Comparison of ENCODE assay signal across 9 mouse cellular contexts in genomic region chr5:73637337-73638107, GRCm38 (mm10). TPM values are rescaled to one million over a fixed set of nuclear protein-coding genes. Genes with fewer than 3 reads are reported as not detected.
DNase-seq lines count a peak whose midpoint lies in the region; ATAC-seq lines count a peak whose summit lies in the region.
"Had no signal": no experiment of that assay in that cellular context is flagged by ENCODE, and none has a peak within 500 bp of the region (broad histone marks: within the 10 kb centered on the region; RNA-seq: fewer than 3 reads in every experiment).

No protein-coding gene starts in this region.

- ATAC-seq in hindbrain, embryonic 11.5 days (ENCODE audit: low FRiP score) = peak; percentile 27; the same call in 1 of the 2 replicates
- peak; percentile 66 for ATAC-seq in neural tube, embryonic 13.5 days (ENCODE audit: low read depth)

- no peak overlapping the region for H3K4me2 ChIP-seq in hindbrain, embryonic 11.5 days (replicated peaks; ENCODE audit: low read depth, low read length)
- no peak overlapping the region for H3K4me2 ChIP-seq in neural tube, embryonic 13.5 days
- H3K4me2 ChIP-seq: stomach, embryonic 15.5 days had no signal

- H3K27ac ChIP-seq in hindbrain, embryonic 11.5 days (ENCODE audit: low read depth, low read length) = no peak overlapping the region
- H3K27ac ChIP-seq in neural tube, embryonic 13.5 days (replicated peaks) = no peak overlapping the region
- H3K27ac ChIP-seq: stomach, embryonic 15.5 days had no signal

- DNase-seq in lung, postnatal 10 days = peak; percentile 24
- DNase-seq in lung, adult 18-20 months = no peak
- peak; percentile 84 for DNase-seq in embryo, embryonic 10.5 days (ENCODE audit: low spot score)
- peak; percentile 72 for DNase-seq in hindbrain, embryonic 11.5 days (ENCODE audit: low spot score)
- no peak for DNase-seq in spleen, postnatal 14 days (ENCODE audit: low spot score in 2 of 2)
- DNase-seq in urinary bladder, adult 2 months (ENCODE audit: low spot score) = no peak

- no peaks in the 10 kb centered on the region for H3K27me3 ChIP-seq in hindbrain, embryonic 11.5 days (ENCODE audit: control insufficient read depth, insufficient read depth, low read length)
- H3K27me3 ChIP-seq in neural tube, embryonic 13.5 days = no peaks in the 10 kb centered on the region
- H3K27me3 ChIP-seq: stomach, embryonic 15.5 days had no signal

- no peak overlapping the region for H3K9ac ChIP-seq in hindbrain, embryonic 11.5 days (ENCODE audit: low read depth, low read length)
- no peak overlapping the region for H3K9ac ChIP-seq in neural tube, embryonic 13.5 days
- H3K9ac ChIP-seq: stomach, embryonic 15.5 days had no signal

- WGBS in hindbrain, embryonic 11.5 days = 45% methylated on average over 8 of the region's 8 CpGs
- 41% methylated on average over 8 of the region's 8 CpGs for WGBS in neural tube, embryonic 13.5 days

- no peaks in the 10 kb centered on the region for H3K4me1 ChIP-seq in hindbrain, embryonic 11.5 days (replicated peaks; ENCODE audit: control insufficient read depth, insufficient read depth, low read length)
- H3K4me1 ChIP-seq in neural tube, embryonic 13.5 days (replicated peaks) = no peaks in the 10 kb centered on the region
- H3K4me1 ChIP-seq: stomach, embryonic 15.5 days had no signal

- H3K36me3 ChIP-seq in hindbrain, embryonic 11.5 days (ENCODE audit: control insufficient read depth, insufficient read depth, low read length) = no peaks in the 10 kb centered on the region
- peaks cover 50% of the 10 kb centered on the region for H3K36me3 ChIP-seq in neural tube, embryonic 13.5 days
- H3K36me3 ChIP-seq: stomach, embryonic 15.5 days had no signal

- H3K9me3 ChIP-seq in hindbrain, embryonic 11.5 days (ENCODE audit: control insufficient read depth, low read length) = no peaks in the 10 kb centered on the region
- 0 out of 2 replicates have a peak, but pooled peaks cover 5% of the 10 kb centered on the region for H3K9me3 ChIP-seq in neural tube, embryonic 13.5 days
- H3K9me3 ChIP-seq: stomach, embryonic 15.5 days had no signal

- H3K4me3 ChIP-seq in hindbrain, embryonic 11.5 days (ENCODE audit: low read depth, low read length) = no peak overlapping the region
- no peak overlapping the region for H3K4me3 ChIP-seq in neural tube, embryonic 13.5 days
- H3K4me3 ChIP-seq: stomach, embryonic 15.5 days had no signal

RNA-seq across cellular contexts. Expression of gene Lrrc66, which starts 5.2 kb away (rescaled TPM):
- polyA plus RNA-seq in hindbrain, embryonic 11.5 days (2014; fragmentation: Nextera tagmentation; extraction: Ambion mirVana) = 0.15 TPM in 1 of 2 replicates, not detected in the other
- not detected in 2 replicates for polyA plus RNA-seq in neural tube, embryonic 13.5 days (2015; fragmentation: Nextera tagmentation; extraction: Ambion mirVana)
- 0.10 and 0.19 TPM in 2 replicates for polyA plus RNA-seq in urinary bladder, adult 2 months (2012; rRNA removed)

RNA-seq across cellular contexts. Expression of gene Sgcb, which starts 10.1 kb away (rescaled TPM):
- 24.6 and 26.3 TPM in 2 replicates for polyA plus RNA-seq in hindbrain, embryonic 11.5 days (2014; fragmentation: Nextera tagmentation; extraction: Ambion mirVana)
- polyA plus RNA-seq in neural tube, embryonic 13.5 days (2015; fragmentation: Nextera tagmentation; extraction: Ambion mirVana) = 38.1 and 39.7 TPM in 2 replicates
- 32.3 and 34.5 TPM in 2 replicates for polyA plus RNA-seq in urinary bladder, adult 2 months (2012; rRNA removed)

RNA-seq across cellular contexts. Expression of gene Spata18, which starts 13.7 kb away (rescaled TPM):
- polyA plus RNA-seq in hindbrain, embryonic 11.5 days (2014; fragmentation: Nextera tagmentation; extraction: Ambion mirVana) = 1.0 and 1.9 TPM in 2 replicates
- polyA plus RNA-seq in neural tube, embryonic 13.5 days (2015; fragmentation: Nextera tagmentation; extraction: Ambion mirVana) = 0.22 and 0.23 TPM in 2 replicates
- polyA plus RNA-seq in urinary bladder, adult 2 months (2012; rRNA removed) = 0.07 TPM in 1 of 2 replicates, not detected in the other
- polyA plus RNA-seq: frontal cortex, adult 2 months had no signal

Comparison
In these comparisons a context has a peak if more than half of its experiments do, and no peak if none do; other contexts are left out.
1. DNase-seq: peak in lung, postnatal 10 days (single experiment), embryo, embryonic 10.5 days (single experiment) and hindbrain, embryonic 11.5 days (single experiment); none in lung, adult 18-20 months (0 of 2), spleen, postnatal 14 days (0 of 2) and urinary bladder, adult 2 months (single experiment).